Mouse (Mus musculus) R1 (cell line): ENCODE measurements at regions not wholly inside any gene's neighbourhood (a gene's known extent, or its start where the extent isn't known, plus 50 kb on each side); places are given as distances from the start of the nearest gene placed in this dataset.
"Not testable (repeated sequence)": the region's sequence is repeated elsewhere in the genome, so short reads cannot be mapped to it uniquely, and the experiment has no call there.

Experiments
- DNase-seq: peaks from one replicate; pipeline ENCODE4 v3.0.0-alpha.2; 2018; ENCODE audit warnings: low read depth, low spot score

GRCm38 (mm10) chr4:53263776-53264175, 104.1 kb upstream of the Abca1 start:
- DNase-seq, result no peak

DNA sequence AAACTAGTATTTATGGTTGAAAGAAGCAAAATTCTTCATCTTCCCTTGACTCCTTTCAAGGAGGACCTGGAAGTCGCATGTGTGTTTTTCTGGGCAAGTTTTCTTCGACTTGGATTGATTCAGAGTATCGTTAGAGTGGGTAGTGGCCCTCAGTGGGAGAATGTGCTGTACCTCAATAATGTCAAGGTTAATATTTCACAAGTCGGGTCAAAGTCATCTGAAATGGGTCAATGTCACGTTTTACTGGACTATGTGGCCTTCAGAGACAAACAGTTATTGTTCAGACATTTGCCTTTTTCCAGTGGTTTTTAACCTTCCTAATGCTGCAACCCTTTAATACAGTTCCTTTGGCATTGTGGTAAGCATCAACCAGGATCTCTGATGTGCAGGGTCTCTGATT, 102.8 kb upstream of the Abca1 start:
- no peak for DNase-seq

DNA sequence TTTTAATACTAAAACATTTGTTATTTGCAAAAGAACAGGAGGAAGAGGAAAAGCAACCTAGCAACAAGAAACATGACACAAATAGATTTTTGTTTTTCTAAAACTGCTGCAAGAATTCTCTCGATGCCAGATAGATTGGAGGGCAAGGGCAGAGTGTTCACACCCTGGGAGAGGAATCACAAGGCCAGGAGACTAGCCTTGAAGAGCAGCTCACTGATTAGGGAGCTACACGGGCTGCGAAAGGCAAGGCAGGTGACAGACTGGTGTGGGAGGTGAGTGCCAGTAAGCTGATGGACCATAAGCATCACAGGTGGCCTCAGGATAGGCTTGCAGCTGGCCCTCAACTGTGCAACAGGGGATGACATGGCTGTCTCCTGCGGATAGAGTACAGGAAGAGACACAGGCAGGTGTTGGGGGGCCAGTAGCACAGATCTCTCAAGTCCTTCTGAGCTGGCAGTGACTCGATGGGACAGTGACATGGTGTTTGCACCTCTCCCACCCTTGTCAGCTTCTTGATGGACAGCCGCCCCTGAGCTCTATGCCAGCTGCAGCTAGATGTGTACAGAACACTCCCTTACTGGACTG, 102.0 kb upstream of the Abca1 start:
- no peak for DNase-seq

DNA sequence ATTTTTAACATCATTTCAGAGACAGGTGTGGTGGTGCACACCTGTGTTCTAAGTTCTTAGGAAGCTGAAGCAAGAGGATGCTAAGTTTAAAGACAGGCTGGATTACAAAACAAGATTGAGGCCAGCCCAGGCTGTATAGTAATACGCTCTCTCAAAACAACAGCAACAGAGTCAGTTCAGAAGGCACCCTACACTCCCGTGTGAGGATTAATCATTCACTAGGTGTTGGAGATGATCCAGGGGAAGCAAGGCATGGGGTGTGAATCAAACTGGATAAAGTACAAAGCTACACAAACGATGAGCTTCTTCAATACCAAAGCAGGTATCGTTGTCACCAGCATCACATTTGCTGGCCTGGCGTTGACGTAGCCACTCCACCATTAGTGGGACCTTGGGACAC, 99.3 kb upstream of the Abca1 start:
- no peak for DNase-seq

- peak; percentile 52 for DNase-seq
These were observed 97.3 kb upstream of the Abca1 start for GRCm38 (mm10) chr4:53256996-53257395.

DNA sequence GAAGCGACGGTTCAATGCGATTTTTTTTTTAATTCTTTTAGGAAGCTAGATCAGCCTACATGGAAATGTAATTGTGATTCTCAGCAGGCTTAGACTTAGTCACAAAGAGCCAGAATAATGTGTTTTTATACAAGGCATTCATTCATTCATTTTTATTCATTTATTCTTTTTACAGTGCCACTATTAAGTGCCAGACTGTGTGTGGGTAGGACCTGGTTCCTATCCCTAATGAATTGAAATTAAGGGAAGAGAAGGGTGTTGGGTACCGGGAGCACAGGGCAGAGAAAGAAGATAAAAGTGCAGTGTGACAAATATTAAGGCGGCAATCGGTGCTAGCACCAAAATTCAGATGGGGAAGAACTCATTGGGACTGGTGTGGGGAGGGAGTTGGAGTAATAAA, 94.8 kb upstream of the Abca1 start:
- DNase-seq, result no peak

- no peak for DNase-seq
These were observed 94.0 kb upstream of the Abca1 start for GRCm38 (mm10) chr4:53253680-53254079.

GRCm38 (mm10) chr4:53250325-53250724, 90.6 kb upstream of the Abca1 start:
- no peak for DNase-seq

DNA sequence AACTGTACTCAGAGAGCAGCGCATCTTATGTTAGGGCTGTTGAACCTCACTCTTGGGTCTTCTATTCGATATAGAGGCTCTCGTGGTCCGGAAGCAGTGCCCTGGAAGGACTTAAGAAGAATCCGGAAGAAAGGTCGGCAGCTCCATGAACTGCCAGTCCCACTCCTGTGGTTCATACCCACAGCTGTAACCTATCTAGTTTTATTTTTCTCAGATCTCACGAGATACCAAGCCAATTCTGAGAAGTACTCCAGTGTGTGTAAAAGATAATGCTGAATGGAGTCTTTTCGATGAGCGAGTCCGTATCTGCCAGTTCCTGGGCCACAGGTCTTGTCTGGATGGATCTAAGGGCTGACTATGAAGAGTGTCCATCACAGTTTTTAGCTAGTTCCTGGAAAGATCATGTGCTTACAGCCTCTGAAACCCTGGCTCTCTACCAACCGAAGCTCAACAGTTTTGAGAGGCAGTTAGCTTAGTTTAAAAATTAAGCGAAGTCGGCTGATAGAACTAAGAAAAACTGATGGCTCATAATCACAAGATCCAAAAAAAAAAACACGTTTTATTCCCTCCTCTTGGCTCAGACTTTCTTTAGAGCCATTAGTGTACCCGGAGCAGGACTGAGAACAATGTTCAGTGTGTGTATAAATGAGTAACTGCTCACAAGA, 86.5 kb upstream of the Abca1 start:
- no peak for DNase-seq

- DNase-seq, result no peak
These were observed 85.9 kb upstream of the Abca1 start for GRCm38 (mm10) chr4:53245553-53245952.

GRCm38 (mm10) chr4:53243473-53243872, 83.8 kb upstream of the Abca1 start:
- not testable (repeated sequence) for DNase-seq

DNA sequence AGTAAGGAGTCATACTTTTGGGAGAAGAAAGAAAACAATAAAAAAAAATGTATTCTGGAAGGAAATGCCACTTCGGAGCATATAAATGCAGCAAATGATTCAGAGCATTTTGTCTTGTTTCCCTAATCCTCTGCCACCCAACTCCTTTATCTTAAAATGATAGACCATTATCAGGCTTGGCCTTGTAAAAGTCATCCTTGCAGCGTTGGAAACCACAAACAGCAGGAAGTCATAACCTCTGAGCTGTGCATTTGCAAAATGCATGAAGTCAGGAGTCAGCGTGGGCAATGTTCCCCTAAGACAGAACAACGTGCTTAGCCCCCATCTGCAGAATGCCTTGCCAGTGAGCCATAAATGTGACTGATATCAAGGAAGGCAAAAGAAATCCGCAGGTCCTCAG, 80.2 kb upstream of the Abca1 start:
- no peak for DNase-seq

- DNase-seq, result peak; percentile 30
These were observed 78.9 kb upstream of the Abca1 start for GRCm38 (mm10) chr4:53238314-53239259.

- peak; percentile 89 for DNase-seq
These were observed 76.2 kb upstream of the Abca1 start for GRCm38 (mm10) chr4:53235870-53236269.

- peak; percentile 40 for DNase-seq
These were observed 72.7 kb upstream of the Abca1 start for GRCm38 (mm10) chr4:53232436-53232835.

GRCm38 (mm10) chr4:53231867-53232266, 72.2 kb upstream of the Abca1 start:
- no peak for DNase-seq

- no peak for DNase-seq
These were observed 71.4 kb upstream of the Abca1 start for GRCm38 (mm10) chr4:53231046-53231445.

DNA sequence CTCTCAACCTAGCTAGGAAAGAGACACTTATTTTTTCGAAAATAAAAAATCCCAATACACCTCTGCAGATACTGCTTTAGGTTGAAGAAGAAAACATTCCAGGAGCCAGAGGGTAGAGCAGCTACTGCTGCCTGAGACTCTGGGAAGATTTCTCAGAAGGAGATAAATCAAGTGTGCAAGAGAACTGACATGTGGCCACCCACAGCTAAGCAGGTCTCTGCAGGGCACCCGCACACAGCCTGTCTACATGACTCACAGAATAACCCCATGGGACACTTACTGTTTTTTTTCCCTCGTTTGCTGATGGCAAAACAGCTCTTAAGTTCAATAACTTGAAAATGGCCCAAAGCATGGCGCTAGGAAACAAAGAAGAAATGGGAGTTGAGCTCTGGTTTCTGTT, 68.7 kb upstream of the Abca1 start:
- no peak for DNase-seq

GRCm38 (mm10) chr4:53227771-53228170, 68.1 kb upstream of the Abca1 start:
- DNase-seq, result peak; percentile 84

DNA sequence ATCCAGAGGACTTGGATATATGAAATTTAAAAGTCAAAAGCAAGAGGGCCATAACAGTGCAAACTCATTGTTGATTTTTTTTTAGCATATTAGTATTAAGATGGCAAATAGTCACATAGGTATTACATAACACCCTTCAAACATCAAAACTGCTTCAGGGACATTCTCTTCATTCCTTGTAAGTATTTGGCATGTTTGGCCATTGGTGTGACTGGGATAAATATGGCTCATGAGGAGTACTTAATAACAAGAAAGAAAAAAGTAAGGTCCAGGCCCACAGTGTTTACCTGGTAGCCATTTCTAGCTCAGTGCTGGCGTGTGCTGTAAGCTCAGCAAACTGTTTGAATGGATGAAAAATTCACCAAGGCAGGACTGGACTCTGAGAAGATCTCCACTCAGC, 67.4 kb upstream of the Abca1 start:
- no peak for DNase-seq

GRCm38 (mm10) chr4:53226376-53226775, 66.7 kb upstream of the Abca1 start:
- DNase-seq, result peak; percentile 30

GRCm38 (mm10) chr4:53223379-53223778, 63.7 kb upstream of the Abca1 start:
- DNase-seq, result no peak

DNA sequence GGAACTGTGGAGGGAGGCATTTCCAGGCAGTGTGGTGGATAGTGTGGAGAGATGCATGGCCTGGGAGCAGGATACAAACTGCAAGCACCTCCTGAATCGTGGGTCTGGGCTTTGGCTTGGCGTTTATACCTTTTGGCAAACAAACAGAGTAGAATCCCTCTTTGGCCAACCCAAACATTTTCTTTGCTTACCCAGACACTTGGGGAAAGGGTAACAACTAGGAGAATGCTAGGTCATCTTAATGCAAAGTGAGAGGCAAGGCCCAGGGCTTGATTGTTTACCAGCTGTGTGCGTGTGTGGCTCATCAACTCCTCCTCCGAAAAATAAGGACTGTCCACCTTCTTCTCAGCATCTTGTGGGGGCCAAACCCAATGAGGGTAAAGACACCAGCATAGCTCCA, 61.1 kb upstream of the Abca1 start:
- no peak for DNase-seq
